Mouse (Mus musculus): ENCODE measurements around the gene Mllt1.

DNA sequence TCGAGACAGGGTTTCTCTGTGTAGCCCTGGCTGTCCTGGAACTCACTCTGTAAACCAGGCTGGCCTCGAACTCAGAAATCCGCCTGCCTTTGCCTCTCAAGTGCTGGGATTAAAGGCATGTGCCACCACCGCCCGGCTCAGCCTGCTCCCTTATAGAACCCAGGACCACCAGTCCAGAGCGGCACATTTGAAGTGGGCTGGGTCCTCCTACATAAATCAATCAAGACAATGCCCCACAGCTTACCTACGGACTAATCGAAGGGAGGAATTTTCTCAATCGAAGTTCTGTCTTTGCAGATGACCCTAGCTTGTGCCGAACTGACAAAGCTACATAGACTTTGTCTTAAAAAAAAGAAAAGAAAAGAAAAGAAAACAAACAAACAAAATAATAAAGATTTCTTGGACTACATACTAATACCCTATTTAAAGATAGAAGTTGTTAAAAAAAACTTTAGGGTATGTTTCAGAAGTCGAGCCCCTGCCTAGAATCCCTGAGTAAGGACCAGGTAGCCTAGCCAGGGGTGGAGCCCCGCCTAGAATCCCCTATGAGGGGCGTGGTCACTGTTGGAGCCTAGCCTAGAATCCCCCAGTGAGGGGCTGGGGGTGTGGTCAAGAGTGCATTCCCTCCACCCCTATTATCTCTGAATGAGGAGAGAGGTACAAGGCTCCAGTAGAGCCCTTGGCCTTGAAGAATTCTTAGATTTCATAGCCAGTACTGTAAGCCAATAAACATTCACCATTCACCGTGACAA lies 38.9 kb upstream of the Mllt1 start:
- no peak for TF ChIP-seq EP300 (optimal IDR thresholded peaks at IDR 0.05)
- no peak for TF ChIP-seq CTCF (IDR thresholded peaks at IDR 0.05; ENCODE audit: low read depth)

All from stomach, postnatal 0 days (tissue).